Mouse (Mus musculus): ENCODE results near the gene Hoxa2. TPM values are rescaled to one million over a fixed set of nuclear protein-coding genes. Genes with fewer than 3 reads are reported as not detected.
A peak's percentile ranks its signal among the peaks of the same experiment; 100 is the strongest.

Gene Hoxa2
- polyA plus RNA-seq (2014; fragmentation: Nextera tagmentation; extraction: Ambion mirVana) = 14.4 and 15.2 TPM in 2 replicates

- H3K4me3 ChIP-seq (ENCODE audit: low read depth, low read length) = peak within 1 kb of the TSS; percentile 71
- H3K9me3 ChIP-seq (ENCODE audit: low read depth, low read length) = no peaks in the 10 kb centered on the region
- H3K9ac ChIP-seq = peak within 1 kb of the TSS; percentile 91
- H3K36me3 ChIP-seq (ENCODE audit: insufficient read depth) = no peaks in the 10 kb centered on the region; the same call in 1 of the 2 replicates
- TF ChIP-seq CTCF (IDR thresholded peaks at IDR 0.05; ENCODE audit: low read depth) = no peak
- peak within 1 kb of the TSS; percentile 79 for H3K4me2 ChIP-seq
- peak; percentile 57 for ATAC-seq (ENCODE audit: insufficient read depth)
- H3K4me1 ChIP-seq (ENCODE audit: insufficient read depth) = peaks cover 5% of the 10 kb centered on the region; the same call in 1 of the 2 replicates
- H3K27ac ChIP-seq (ENCODE audit: low read depth) = peak within 1 kb of the TSS; percentile 98
- WGBS = under 1% methylated on average over 25 of the region's 25 CpGs
- DNase-seq = peak; percentile 91
- H3K27me3 ChIP-seq (ENCODE audit: insufficient read depth, low read length) = peaks cover 21% of the 10 kb centered on the region
These were observed at the start of gene Hoxa2 for GRCm38 (mm10) chr6:52164626-52165440. Gene Hoxa2, minus strand, starts transcription at chr6:52164831.

DNA sequence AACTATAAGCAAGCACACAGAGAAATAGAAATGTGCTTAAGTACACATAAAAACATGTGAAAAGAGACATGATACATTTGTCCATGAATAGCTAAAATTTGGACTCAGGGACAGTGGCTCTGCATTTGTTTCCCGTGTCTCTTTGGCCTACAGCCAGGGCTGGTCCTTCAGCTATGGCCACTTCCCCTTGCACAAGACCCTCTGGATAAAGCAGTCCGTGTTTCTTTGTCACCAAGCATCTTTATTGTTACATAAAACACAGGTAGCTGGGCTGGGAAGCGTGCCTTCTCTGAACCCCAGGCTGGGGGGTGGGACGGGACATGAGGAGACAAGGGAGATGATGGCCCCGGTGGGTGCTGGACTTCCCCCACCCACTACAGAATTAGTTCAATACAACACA lies 49.6 kb upstream of the Hoxa2 start:
- no peaks in the 10 kb centered on the region for H3K36me3 ChIP-seq (ENCODE audit: insufficient read depth)
- no peak overlapping the region for H3K27ac ChIP-seq (ENCODE audit: low read depth)
- H3K27me3 ChIP-seq (ENCODE audit: insufficient read depth, low read length) = peaks cover 98% of the 10 kb centered on the region
- peak overlapping the region; percentile 87; the same call in 1 of the 2 replicates for H3K4me2 ChIP-seq
- no peak for TF ChIP-seq CTCF (IDR thresholded peaks at IDR 0.05; ENCODE audit: low read depth)
- no peak overlapping the region for H3K4me3 ChIP-seq (ENCODE audit: low read depth, low read length)
- no peak for ATAC-seq (ENCODE audit: insufficient read depth)
- no peaks in the 10 kb centered on the region for H3K9me3 ChIP-seq (ENCODE audit: low read depth, low read length)
- H3K4me1 ChIP-seq (ENCODE audit: insufficient read depth) = no peaks in the 10 kb centered on the region
- no peak overlapping the region for H3K9ac ChIP-seq
- WGBS = 32% methylated on average over 5 of the region's 5 CpGs
- DNase-seq = peak; percentile 44

DNA sequence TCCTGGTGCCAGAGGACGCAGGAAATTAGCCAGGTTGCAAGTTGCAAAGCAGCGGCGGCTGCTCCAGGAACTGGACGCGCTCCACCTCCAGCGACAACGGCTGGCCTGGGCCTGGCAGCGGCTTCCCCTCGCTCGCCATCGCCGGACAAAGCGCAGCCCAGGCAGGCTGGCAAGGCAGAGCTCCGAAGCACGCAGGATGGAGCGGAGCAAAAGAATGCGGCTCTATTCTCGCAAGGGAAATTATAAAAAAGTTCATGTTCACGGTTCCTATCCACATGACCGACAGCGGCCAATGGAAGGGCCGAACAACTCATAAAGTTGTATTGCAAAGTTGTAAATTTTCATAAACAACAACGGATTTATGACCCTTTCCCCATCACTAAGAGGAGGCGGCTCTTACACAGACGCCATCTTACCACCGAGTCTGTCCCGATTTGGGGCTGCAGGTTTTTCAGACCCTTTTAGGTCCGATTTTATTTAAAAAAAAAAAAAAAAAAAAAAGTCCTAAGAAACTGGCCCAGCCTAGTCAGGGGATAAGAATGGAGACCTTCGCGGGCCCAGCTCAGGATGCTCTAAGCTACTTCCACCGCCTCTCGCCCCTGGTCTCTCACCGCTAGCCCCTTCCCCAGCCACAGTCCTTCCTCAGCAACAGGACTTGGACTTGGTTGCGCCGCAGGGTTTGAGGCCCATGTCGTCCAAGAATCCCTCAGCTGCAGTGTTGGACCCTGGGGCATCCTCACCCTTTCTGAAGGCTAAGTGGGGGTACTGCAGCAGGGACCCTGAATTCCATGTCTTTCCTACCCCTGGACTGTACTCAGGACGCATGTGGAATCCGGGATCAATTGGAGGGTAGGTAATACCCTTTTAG lies 48.7 kb upstream of the Hoxa2 start, which contains the start of the genes Hoxa3 and Gm28308:
Gene Hoxa3, minus strand, starts transcription at position 218 of the 868 bp plus-strand sequence.
Gene Gm28308, minus strand, starts transcription at position 221 of the 868 bp plus-strand sequence.
- Histone ChIP-seq H3K36me3 (ENCODE audit: insufficient read depth) (no peaks in the 10 kb centered on the region), H3K4me1 (ENCODE audit: insufficient read depth) (0 out of 2 replicates have a peak, but pooled peaks cover 3% of the 10 kb centered on the region), H3K27me3 (ENCODE audit: insufficient read depth, low read length) (peaks cover 98% of the 10 kb centered on the region), H3K9ac (peak within 1 kb of the TSS; percentile 40), H3K4me2 (peak within 1 kb of the TSS; percentile 87), H3K9me3 (ENCODE audit: low read depth, low read length) (no peaks in the 10 kb centered on the region), H3K27ac (ENCODE audit: low read depth) (peak within 1 kb of the TSS; percentile 85; the same call in 1 of the 2 replicates), H3K4me3 (ENCODE audit: low read depth, low read length) (peak within 1 kb of the TSS; percentile 43)
- peak; percentile 80 for DNase-seq
- no peak for TF ChIP-seq CTCF (IDR thresholded peaks at IDR 0.05; ENCODE audit: low read depth)
- peak; percentile 21; the same call in 1 of the 2 replicates for ATAC-seq (ENCODE audit: insufficient read depth)
- 9% methylated on average over 38 of the region's 38 CpGs for WGBS

DNA sequence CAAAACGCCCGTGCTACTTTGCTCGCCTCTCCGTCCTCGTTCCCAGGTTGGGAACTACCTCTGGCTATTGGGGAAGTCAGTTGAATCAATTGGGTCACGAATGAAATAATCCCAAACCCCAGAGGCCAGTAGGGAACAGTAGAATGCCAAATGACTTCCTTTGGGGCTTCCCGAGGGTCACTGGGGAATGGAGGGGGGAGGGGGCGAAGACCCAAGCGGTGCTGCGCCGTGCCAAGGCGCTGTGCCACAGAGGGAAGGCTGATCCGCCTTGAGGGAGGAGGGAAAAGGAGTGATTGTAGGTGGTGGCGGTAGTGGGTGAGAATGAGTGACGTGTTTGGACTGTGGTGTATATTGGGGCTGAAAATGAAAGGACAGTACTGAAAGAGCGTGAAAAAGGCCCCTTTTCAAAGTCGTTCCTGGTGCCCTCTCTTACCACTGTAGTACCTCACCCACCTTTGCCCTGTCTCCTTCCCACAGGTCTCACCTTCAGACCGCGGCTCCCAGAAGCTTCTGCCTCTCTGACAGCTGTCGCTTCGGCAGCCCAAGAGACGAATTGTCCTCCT lies 48.0 kb upstream of the Hoxa2 start:
- DNase-seq = peak; percentile 49

DNA sequence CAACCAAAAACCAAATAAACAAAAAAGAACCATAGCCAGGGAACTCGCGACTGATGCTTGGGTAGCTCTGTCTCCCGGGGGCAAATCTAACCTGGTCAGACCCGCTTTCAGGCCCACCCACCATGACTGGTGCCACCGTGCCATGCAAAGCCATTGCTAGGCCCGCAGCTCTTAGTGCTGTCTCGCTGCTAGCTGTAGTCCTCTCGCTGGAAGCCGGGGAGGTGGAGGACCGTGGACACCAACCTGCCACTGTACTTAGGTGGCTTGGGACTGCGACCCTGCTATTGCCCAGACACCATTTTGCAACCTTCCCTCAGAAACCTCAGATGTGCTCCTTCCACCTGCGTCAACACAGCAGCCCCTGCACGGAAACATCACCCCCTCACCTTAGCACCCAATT lies 47.3 kb upstream of the Hoxa2 start:
- Histone ChIP-seq H3K27ac (ENCODE audit: low read depth) (0 out of 2 replicates have a peak overlapping the region, but pooled peaks have one; percentile 50), H3K9me3 (ENCODE audit: low read depth, low read length) (no peaks in the 10 kb centered on the region), H3K4me1 (ENCODE audit: insufficient read depth) (0 out of 2 replicates have a peak, but pooled peaks cover 3% of the 10 kb centered on the region), H3K9ac (peak overlapping the region; percentile 40), H3K4me3 (ENCODE audit: low read depth, low read length) (peak overlapping the region; percentile 43), H3K4me2 (peak overlapping the region; percentile 87), H3K36me3 (ENCODE audit: insufficient read depth) (no peaks in the 10 kb centered on the region), H3K27me3 (ENCODE audit: insufficient read depth, low read length) (peaks cover 92% of the 10 kb centered on the region)
- DNase-seq (no peak), ATAC-seq (ENCODE audit: insufficient read depth) (no peak)
- no peak for TF ChIP-seq CTCF (IDR thresholded peaks at IDR 0.05; ENCODE audit: low read depth)
- WGBS = 6% methylated on average over 13 of the region's 13 CpGs

More for the DNA sequence above, 48.0 kb upstream of the Hoxa2 start:
- 4% methylated on average over 22 of the region's 22 CpGs for WGBS
- peaks cover 95% of the 10 kb centered on the region for H3K27me3 ChIP-seq (ENCODE audit: insufficient read depth, low read length)
- no peaks in the 10 kb centered on the region for H3K36me3 ChIP-seq (ENCODE audit: insufficient read depth)
- H3K4me3 ChIP-seq (ENCODE audit: low read depth, low read length) = peak overlapping the region; percentile 43
- no peak for ATAC-seq (ENCODE audit: insufficient read depth)
- peak overlapping the region; percentile 87 for H3K4me2 ChIP-seq
- H3K27ac ChIP-seq (ENCODE audit: low read depth) = peak overlapping the region; percentile 85; the same call in 1 of the 2 replicates
- peak overlapping the region; percentile 40 for H3K9ac ChIP-seq
- TF ChIP-seq CTCF (IDR thresholded peaks at IDR 0.05; ENCODE audit: low read depth) = no peak
- 0 out of 2 replicates have a peak, but pooled peaks cover 3% of the 10 kb centered on the region for H3K4me1 ChIP-seq (ENCODE audit: insufficient read depth)
- no peaks in the 10 kb centered on the region for H3K9me3 ChIP-seq (ENCODE audit: low read depth, low read length)

- Histone ChIP-seq H3K4me3 (ENCODE audit: low read depth, low read length) (peak overlapping the region; percentile 43), H3K27ac (ENCODE audit: low read depth) (peak overlapping the region; percentile 58; the same call in 1 of the 2 replicates), H3K27me3 (ENCODE audit: insufficient read depth, low read length) (peaks cover 91% of the 10 kb centered on the region), H3K36me3 (ENCODE audit: insufficient read depth) (no peaks in the 10 kb centered on the region), H3K9ac (peak overlapping the region; percentile 40), H3K4me1 (ENCODE audit: insufficient read depth) (0 out of 2 replicates have a peak, but pooled peaks cover 3% of the 10 kb centered on the region), H3K9me3 (ENCODE audit: low read depth, low read length) (no peaks in the 10 kb centered on the region), H3K4me2 (peak overlapping the region; percentile 87)
- DNase-seq (peak; percentile 95), ATAC-seq (ENCODE audit: insufficient read depth) (peak; percentile 16)
- TF ChIP-seq CTCF (IDR thresholded peaks at IDR 0.05; ENCODE audit: low read depth) = peak; percentile 78
- WGBS = 3% methylated on average over 37 of the region's 37 CpGs
These were observed 46.7 kb upstream of the Hoxa2 start for GRCm38 (mm10) chr6:52211170-52211935.
